Mouse (Mus musculus): ENCODE results near the gene Gm20683. TPM values are rescaled to one million over a fixed set of nuclear protein-coding genes. Genes with fewer than 3 reads are reported as not detected.
"Not testable (repeated sequence)": the region's sequence is repeated elsewhere in the genome, so short reads cannot be mapped to it uniquely, and the experiment has no call there.

Gene Gm20683
- total RNA-seq, 2 experiments from 2014 or later = 5.8 to 7.3 TPM

DNA sequence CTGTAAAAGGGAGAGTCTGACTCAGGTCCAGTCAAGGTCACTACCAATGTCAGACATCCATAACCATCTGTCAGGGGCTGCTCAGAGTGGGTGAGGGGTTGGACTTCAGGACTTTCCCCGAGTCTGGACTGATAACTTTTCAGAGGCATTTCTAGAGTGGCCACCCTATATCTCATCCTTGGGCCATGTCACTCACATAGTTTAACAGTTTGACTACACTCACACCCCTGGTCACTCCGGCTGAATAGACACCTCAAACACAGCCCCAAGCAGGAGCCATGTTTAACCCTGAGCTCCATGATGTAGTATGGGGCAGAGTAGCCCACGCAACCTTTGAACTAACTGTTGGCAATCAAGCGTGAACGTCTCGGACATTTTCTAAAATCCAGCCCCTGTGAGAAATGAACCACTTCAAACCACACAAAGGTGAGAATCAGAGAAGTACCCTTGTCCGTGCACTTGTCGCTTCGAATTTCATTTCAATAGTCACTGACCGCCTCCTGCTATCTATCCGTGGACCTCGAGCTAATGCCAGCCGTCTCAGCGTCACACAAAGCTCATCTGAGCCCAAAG is 32.7 kb upstream of the Gm20683 start:
- DNase-seq = no peak

DNA sequence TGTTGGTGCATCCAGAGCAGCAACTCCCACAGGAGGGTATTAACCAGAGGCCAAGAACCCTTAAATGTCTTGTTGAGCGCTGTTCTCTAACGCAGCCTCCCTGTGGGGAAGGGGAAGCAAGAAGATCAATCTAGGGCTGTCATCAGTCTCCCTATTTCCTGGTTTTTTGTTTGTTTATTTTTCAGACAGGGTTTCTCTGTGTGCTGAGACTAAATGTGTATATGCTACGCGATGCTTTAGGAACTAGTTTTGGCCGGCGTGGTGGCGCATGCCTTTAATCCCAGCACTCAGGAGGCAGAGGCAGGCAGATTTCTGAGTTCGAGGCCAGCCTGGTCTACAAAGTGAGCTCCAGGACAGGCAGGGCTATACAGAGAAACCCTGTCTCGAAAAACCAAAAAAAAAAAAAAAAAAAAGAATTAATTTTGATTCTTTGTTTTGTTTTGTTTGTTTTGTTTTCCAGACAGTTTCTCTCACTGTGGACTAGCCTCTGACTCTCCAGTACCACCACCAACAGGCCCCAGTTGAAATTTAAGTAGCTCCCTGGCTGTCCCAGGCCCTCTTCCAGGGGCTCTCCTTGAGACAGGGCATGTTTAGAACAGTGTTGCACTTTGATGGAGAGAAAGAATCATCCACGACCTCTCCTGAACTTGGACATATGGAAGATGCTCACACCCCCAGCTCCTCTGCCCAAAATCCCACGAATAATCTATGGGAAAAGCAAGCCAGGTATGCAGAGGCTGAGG is 32.0 kb upstream of the Gm20683 start:
- DNase-seq = no peak

DNA sequence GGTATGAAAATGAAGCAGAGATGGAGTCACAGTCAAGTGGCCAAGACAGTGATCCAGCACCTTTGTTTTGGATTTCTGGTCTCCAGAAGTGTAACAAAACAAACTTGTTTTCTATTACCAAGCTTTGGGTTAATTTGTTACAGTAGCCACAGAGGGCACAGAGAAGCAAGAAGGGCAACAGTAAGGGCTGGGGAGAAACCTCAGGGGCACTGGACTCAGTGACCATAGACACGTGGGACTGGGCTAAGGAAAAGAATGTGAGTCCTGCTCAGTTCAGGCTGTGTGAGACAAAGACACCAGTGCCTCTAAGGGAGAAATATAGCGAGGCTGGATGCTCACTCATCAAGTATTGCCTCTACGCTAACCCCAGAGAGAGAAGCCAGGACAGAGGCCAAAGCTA is 31.1 kb upstream of the Gm20683 start:
- no peak for DNase-seq

DNA sequence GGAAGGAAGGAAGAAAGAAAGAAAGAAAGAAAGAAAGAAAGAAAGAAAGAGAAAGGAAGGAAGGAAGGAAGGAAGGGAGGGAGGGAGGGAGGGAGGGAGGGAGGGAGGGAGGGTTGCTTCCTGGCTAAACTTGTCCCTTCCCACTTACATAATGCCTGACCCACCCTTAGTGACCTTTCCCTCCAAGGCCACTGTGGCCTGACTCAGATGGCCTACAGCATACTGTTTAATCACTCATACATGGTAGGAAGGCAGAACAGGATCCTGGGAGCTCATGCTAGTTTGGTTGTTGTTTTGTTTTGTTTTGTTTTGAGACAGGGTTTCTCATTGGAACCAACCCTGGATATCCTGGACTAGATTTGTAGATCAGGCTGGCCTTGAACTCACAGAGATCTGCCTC is 30.0 kb upstream of the Gm20683 start:
- not testable (repeated sequence) for DNase-seq

DNA sequence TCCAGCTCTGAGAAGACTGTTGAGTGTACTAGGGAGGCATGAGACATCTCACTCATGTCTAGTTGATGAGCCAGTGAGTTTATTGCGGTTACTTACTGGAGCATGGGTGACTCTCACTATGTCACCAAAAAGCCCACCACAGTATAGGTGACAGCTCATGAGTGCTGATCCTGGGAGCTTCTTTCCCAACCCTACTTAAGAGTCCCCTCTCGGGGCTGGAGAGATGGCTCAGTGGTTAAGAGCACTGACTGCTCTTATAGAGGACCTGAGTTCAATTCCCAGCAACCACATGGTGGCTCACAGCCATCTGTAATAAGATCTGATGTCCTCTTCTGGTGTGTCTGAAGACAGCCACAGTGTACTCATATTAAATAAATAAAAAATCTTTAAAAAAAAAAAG is 28.4 kb upstream of the Gm20683 start:
- DNase-seq = no peak

DNA sequence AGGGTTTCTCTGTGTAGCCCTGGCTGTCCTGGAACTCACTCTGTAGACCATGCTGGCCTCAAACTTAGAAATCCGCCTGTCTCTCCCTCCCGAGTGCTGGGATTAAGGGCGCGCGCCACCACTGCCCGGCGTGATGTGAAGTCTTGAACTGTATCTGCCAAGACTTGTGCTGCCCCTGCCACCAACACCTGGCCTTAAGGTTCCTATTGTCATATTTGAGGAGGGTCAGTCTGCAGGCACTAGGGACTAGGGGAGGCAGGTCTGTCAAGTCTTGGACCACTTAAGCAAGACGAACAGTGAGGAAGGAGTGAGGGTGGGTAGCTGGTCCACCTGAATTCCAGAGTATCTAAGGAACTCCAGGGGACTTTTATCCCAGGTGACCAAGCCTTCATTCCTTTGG is 27.9 kb upstream of the Gm20683 start:
- DNase-seq = no peak

DNA sequence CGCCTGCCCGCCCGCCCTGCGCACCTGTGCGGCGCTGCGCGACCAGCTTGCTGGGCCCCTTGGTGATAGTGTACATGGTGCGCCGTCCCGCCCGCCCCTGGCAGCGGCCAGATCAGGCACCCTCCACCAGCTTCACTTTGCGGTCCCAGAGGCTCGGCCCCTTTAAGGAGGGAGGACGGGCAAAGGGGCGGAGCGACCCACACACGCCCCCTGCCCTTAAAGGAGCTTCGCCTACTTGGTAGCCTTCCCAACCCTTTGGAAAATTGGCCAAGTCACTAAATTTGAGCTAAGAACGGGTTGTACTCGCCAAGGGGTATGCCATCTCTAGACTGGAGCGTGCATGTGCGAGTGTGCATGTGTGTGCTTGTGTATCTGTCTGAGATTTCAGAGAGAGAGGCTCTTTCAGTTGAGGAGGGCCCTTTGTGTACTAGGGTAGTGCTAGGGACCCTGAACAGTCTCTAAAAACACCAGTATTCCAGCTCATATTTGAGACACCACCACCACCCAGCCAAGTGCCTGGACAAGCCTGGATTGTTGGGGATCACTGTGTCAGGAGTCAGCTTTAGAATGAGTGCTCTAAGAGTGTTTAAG is 27.1 kb upstream of the Gm20683 start, which contains the start of gene Mcrip2:
Gene Mcrip2 (minus strand): TSS at position 164 of the 591 bp plus-strand sequence.
- DNase-seq = peak; percentile 69

DNA sequence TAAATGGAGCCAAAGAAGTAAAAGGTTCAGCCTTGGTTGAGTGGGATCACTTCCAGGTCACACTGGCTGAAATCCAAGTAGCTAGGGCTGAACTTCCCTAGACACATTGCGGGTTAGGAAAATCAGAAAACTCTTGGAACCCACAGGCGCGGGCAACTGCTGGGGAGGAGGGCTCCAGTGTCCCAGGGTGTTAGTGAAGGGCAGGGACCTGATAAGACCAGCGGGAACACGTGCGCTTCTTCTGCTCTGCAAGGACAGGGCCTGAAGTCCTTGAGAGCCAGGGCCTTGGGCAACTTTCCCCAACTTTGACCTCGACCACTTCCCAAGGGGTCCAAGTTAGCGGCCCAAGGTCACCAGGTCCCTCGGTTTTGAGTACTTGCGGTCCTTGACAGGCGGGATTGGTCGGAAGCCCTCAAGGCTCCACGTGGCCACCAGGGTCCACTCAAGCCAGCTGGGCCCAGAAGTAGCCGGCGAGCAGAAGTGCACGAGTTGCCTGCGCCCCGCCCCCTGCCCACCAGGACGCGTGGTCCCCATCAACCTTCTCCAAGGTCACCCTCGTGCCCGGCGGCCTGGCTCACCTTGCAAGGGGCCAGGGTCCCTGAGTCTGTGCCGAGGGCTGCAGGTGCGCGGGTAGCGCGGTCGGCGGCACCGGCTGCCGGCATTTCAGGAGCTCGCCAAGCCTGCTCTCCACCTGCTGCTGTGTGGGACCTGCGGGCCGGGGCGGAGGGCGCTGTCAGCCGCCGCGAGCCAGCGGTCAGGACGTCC is 26.5 kb upstream of the Gm20683 start:
- peak; percentile 65 for DNase-seq

DNA sequence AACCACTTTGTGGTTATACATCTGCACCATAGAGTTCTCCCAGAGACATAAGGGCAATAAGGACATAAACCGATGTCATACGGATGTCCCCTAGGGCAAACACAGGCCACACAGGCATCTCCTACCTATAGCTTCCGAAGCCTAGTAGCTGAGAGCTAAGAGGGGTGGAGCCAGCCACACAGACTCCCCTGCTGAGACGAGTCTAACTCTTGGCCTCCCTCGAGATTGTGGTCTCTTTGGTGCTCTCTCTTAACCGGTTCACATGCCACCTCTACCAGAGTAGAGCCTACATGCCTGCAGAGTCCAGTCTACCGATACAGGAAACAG is 25.9 kb upstream of the Gm20683 start:
- no peak for DNase-seq

DNA sequence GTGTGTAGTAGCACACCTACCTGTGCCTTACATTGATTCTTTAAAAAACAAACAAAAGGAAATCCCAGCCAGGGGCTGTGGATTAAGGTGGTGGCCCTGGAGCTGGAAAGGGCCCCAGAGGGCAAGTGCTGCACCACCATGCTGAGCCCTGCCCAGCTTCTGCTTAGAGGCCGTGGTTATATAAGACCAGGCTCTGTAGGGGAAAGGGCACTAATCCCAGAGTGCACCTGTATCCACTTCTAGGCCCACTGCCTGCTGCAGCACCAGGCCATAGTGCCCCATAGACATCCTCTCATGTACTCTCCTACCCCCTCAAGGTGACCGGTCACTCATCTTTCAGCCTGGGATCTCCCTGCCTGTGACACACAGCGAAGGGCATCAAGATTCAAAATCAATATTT is 24.6 kb upstream of the Gm20683 start:
- no peak for DNase-seq

DNA sequence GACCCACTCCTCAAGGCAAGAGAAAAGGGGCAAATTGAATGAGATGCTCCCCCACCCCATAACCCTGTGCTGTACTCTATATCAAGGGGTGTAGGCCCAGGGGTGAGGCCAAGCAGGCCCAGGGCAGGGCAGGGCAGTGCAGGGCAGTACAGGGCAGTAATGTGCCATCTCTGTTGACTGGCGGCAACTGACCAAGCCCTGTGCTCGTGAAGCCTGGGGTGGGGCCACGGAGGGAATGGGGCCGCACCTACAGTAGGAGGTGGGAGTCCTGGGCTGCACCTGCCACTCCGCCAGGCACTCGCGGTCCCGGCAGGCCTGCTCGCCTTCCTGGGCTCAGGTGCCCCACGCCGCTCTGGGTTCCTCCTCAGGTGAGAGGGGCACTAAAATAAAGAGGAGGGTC is 23.7 kb upstream of the Gm20683 start:
- no peak for DNase-seq

DNA sequence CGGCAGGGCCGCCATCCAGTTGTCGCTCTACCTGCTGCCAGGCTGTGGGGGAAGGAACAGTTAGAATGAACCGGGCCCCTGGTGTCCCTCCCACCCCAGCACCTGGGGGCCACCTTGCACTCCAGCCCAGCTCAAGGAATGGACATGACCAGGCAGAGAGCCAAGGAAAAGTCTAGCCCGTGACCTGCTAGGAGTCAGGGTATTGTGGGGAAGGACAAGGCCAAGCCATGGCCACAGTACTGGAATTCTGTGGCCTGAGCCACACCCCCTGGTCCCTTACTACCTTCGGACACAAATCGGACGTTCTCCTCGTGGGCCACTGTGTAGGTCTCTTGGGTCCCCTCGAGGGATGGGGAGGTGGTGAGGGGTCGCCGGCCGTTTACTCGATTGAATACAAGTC is 22.7 kb upstream of the Gm20683 start:
- DNase-seq = no peak

DNA sequence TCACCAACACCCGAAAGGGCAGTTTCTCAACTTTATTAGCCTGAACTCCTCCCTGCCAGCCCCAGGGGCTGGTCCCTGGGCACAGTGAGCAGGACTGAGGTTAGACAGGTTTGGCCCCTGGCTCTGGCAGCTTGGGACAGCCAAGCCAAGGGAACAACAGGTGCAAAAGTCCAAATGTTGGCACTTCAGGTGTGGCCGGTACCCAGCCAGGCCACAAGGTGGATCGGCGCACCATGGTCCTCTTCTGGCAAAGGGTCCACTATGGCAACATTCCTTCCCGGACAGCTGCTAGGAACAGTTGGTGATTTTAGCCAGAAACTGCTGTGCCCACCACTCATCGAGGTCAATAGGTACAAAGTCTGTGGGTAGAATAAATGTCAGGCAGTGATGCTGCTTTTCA is 22.1 kb upstream of the Gm20683 start:
- no peak for DNase-seq

DNA sequence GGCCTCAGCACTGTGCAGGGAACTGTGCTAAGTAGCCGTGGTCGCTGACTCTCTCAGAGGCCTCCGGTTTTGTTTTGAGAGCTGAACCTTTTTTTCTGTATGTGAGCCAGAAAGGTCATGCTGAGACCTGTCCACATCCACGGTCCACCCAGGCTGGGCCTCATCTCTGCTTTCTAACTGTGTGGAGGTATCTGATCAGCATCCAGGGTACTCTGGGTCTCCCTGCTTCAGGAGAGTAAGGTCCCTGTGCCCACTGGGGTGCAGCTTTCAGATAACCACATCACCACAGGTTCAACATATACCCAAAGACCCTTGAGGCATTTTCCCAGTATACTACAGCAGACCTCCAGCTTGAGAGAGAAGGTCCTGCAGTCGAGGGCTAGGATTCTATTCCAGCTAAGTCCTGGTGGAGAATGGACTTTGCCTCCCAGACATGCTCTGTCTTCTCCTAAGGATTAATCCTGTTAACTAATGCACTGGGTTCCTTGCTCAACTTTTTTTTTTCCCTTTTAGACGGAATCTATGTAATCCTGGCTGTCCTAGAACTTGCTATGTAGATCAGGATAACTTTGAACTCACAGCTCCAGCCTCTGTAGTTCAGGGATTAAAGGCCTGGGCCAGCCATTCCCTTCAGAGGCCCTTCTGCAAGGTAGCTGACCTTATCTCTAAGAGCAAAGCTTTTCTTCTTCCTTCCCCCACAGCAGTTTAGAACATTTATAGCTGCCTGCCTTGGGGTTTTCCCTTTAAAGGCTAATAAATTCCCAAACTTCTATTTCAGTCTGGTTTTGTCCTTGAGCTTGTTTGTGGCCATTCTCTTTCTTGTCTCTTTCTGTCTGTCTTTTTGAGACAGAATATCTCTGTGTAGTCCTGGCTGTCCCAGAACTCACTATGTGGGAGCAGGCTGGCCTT is 20.4 kb upstream of the Gm20683 start:
- DNase-seq = no peak

DNA sequence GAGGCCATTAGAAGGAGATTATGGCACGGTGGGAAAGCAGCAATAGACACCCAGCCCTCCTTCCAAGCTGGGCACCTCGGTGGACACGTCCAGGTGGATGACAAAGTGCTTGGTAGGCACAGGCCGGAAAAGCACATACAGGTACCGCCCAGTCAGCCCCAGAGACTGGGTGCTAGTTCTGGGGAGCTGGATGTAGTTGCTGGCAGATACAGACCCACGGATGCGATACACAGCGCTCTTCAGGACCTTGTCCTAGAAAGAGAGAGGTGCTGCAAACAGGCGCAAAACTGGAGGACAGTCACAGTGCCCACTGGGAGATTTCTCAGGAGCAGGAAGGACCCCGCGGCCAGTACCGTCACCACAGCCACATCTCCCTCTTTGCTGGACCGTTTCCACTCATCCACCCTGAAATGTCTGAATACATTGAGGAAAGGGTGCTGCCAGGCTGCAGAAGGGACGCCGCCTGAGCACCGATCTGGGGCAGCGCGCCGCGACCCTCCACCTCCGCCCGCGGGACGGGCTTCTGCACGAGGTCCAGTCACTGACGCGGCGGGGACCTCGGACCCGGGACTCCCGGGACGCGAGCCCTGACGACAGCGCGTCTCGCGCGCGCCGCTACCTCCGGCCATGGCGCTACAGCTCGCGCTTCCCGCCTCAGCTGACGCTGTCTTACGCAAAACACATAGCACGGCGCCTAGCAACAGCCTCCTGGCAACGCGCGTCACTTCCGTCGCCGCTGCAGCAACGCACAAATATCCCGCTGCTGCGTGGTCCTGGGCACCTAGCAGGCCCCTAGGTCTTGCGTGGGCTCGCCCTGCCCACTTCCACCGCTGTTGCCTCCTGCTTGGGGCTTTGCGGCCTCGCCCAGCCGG is 19.5 kb upstream of the Gm20683 start, which contains the start of gene Wdr90:
Gene Wdr90 (minus strand): TSS at position 670 of the 872 bp plus-strand sequence.
- DNase-seq = peak; percentile 83

DNA sequence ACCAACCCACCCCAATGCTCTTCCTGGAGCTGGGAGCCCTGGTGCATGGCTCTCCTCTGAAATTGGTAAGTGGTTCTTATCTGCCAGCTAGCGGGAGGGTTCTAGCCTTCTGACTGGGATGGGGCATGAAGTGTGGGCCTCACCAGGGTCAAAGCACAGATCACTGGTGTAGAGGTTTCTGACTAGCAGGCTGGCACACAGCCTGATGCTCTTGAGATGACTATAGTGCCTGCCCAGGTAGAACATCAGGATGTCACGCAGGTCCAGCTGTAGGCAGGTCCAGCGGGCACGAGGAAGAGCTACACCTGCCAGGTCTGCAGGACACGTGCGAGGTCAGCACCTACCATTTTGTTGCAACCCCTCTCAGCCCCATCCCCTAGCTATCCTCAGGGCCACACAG is 18.7 kb upstream of the Gm20683 start:
- no peak for DNase-seq

DNA sequence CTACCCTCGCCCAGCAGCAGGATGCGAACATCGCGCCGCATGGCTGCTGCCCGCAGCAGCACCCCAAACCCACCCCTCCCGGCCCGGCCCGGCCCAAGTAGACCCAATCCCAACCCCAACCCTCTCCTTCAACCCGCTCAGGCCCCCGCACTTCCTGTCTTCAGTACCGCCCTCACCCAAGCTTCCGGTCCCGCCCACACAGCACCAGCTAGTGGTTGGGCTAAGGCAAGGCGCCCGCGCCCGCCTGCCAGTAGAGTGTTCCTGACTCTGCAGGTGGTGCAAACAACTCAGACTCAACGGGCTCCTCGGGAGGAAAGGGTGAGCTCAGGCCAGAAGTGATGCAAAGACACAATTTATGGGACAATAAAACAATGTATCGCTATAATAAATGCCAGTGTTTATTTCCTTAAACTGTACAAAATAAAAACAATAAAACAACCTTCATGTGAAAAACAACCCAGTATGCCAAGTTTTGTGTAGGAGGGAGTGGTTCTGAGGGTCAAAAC is 2.9 kb upstream of the Gm20683 start, which contains the start of gene Rhot2:
Gene Rhot2 (minus strand): TSS at position 456 of the 506 bp plus-strand sequence.
- DNase-seq = peak; percentile 93

DNA sequence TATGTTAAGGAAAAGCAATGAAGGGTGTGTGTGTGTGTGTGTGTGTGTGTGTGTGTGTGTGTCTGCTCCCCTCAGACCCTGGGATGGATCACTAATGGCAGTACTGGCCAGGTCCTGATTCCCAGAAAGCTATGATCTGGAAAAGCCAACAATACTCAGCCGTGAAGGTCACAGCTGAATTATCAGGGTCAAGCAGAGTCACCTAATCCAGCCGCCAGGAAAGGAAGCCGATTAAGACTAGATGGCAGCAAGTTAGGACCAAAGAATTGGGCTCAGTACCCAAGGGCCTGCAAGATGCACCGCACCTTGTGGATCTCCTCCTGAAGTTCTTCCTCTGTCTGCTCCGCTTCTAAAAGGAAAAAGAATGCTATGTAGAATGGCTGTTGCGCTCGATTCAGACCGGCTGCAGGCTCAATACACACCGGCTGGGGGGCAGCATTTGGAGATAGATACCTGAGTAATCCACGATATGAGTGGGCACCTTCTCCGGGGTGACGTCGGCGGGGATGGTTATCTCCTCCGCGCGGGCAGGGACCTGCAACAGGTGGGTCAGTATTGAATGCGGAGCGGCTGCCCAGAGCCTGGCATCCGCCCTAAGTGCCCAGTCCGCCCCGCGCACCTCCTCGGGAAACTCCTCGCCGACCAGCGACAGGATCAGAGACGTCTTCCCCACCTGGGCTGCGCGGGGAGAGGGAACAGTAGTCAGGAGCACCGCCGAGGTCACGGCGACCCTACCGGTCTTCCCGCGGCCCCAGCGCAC is 2.3 kb upstream of the Gm20683 start:
- no peak for DNase-seq

DNA sequence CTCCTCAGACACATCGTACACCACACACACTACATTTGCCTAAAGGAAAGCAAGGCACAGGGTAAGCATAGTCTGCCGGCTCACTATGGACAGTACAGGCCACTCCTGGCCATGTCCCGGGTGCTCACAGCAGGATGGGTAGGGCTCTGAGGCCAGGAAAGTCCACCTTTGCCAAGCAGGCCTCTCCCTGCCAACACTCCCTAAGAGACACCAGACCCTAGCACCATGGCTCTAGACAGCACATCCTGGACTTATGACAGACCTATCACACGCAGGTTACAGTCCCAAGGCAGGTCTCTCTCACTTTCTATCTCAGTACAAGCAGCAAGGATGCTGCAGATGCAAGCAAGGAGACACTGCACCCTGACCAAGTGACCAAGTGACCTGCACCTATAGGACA is 1.6 kb upstream of the Gm20683 start:
- no peak for DNase-seq

DNA sequence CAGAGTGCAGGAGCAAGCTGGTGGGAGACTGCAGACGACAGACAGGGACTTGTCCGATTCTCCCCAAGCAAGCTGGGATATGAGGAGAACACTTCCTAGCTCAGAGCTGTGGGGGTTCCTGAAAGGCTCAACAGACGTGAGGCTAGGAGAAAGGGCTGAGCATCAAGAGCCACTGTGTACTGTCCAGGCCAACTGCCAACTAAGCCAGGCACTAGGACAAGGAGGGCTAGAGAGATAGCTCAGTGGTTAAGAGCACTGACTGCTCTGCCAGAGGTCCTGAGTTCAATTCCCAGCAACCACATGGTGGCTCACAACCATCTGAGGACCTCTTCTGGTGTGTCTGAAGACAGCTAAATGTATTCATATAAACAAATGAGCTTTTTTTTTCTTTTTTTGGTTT is 946 bp upstream of the Gm20683 start:
- no peak for DNase-seq
